Mouse (Mus musculus): ENCODE data around the gene Dnm1.

- no peak for TF ChIP-seq CTCF (IDR thresholded peaks at IDR 0.05; ENCODE audit: insufficient read depth, low read length)
- TF ChIP-seq POLR2A (IDR thresholded peaks at IDR 0.05; ENCODE audit: borderline replicate concordance, extremely low read depth, low read depth, low read length) = no peak
Measured at GRCm38 (mm10) chr2:32295285-32295684, 57.9 kb downstream of the Dnm1 start.

Data from lung, adult 2 months (tissue).